Mouse (Mus musculus): Measurements from ENCODE around the gene Supt4a.

The Supt4a gene

DNA sequence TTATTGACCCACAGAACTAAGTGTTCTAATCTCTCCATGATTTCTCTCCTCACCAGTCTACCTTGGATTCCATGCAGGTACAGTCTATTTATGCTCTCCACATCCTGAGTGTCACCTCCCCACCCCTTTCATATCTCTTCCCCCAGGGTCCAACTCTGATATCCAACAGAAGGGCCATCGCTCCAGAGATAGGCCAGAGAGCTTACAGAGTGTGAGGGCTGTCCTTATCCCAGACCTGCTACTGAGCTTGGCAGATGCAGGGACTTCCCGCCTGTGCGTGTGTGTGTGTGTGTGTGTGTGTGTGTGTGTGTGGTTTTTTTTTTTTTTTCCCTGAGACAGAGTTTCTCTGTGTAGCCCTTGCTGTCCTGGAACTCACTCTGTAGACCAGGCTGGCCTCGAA is 31.4 kb downstream of the Supt4a start:
- no peak for DNase-seq (ENCODE audit: low spot score)

DNA sequence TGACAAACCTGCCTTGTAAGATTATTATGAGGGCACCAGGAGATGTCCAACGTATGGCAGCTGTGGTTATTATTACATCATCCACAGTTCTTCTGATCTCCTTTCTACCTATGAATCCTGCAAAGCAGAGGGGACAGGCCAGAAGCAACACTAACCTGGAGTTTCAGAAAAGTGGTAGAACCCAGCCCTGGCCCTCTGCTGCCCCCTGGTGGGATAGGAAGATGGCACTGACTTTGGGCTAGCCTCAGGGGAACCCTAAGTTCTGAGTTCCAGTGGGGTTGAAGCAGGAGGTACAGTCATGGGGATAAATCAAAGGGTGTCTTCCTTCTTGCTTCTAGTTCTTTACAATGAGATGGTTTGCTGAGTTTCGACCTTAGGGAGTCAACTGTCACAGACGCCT is 33.6 kb downstream of the Supt4a start:
- DNase-seq (ENCODE audit: low spot score): peak; percentile 64

DNA sequence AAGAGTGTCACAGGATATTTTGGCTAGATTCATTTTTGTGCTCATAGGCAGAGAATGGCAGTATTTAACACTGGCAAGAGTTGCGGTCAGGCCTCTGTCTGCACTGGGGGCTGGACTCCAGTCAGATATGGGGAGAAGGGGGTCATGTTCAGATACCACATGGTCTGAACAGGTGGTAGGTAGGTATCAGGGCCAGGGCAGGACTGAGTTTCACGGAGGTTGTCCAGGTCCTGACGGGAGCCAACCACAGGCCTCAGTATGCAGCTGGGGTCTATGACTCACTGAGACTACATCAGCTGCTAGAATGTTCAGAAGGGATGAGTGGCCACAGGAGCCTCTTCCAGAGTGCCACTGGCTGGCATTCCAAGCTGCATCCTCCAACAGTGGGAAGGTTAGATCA is 35.0 kb downstream of the Supt4a start:
- DNase-seq (ENCODE audit: low spot score): no peak

DNA sequence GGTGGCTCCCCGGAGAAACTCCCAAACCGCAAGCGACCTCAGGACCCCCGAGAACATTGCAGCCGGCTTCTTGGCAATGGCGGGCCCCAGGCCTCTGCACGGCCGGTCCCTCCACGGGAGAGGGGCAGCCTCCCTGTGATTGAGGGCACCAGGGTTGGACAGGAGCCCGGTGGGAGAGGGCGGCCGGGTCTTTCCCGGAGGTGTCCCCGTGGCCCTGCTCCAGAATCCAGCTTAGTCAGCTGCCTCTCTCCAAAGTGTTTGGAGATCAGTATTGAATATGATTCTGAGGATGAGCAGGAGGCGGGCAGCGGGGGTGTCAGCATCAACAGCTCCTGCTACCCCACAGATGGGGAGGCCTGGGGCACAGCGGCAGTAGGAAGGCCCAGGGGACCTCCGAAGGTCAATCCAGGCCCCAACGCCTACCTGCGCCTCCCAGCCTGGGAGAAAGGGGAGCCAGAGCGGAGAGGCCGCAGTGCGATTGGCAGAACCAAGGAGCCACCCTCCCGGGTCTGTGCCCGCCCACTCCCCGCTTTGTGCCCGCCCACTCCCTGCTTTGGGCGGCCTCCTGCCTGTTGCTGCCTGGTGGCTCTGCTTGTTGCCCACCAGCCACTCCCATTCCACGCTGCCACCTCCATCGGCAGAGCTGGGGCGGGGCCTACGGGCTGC is 40.9 kb downstream of the Supt4a start:
- DNase-seq (ENCODE audit: low spot score): peak; percentile 77

DNA sequence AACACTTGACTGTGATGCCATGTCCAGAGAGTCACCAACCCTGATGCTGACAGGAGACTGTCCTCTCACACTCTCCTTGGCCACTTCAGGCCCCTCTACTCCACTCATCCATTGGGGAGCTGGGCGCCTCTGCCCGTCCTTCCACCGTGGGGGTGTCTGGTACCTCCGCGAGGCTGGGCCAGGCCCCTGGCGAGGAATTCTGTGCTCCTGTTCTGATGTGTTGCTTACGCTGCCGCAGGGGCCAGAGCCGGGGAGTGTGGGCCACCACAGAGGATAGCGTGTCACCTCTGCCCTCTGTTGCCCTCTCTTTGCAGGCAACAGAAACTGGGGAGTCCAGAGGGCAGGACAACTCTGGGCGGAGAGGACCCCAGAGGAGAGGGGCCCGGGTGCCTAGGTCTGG is 41.6 kb downstream of the Supt4a start:
- no peak for DNase-seq (ENCODE audit: low spot score)

DNA sequence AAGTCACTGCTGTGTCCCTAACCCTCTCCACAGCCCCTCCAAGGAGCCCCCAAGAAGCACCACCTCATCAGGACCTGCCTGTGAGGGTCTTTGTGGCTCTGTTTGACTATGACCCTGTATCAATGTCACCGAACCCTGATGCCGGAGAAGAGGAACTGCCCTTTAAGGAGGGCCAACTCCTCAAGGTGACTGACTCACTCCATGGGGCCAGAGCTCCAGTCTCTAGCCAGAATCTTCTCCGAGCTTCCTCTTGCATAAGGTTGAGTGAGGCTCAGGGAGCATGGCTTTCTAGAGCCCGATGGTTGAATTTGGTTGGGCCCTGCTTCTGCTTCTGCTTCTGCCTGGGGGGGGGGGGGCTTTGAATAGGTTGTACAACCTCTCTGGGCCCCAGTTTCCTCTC is 42.0 kb downstream of the Supt4a start:
- DNase-seq (ENCODE audit: low spot score): no peak

DNA sequence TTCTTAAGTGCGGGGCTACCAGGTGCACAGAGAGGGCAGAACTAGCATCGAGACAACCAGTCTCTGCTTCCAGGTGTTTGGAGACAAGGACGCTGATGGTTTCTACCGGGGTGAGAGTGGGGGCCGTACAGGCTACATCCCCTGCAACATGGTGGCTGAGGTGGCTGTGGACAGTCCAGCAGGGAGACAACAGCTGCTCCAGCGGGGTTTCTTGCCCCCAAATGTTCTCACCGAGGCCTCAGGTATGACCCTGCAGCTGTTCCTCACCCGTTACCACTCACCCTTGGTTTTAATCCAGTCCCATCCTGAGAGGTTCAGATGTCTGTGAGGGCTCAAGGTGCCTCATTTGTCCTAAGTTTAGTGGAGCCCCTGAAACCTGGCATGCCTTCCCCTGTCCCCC is 42.8 kb downstream of the Supt4a start:
- no peak for DNase-seq (ENCODE audit: low spot score)

DNA sequence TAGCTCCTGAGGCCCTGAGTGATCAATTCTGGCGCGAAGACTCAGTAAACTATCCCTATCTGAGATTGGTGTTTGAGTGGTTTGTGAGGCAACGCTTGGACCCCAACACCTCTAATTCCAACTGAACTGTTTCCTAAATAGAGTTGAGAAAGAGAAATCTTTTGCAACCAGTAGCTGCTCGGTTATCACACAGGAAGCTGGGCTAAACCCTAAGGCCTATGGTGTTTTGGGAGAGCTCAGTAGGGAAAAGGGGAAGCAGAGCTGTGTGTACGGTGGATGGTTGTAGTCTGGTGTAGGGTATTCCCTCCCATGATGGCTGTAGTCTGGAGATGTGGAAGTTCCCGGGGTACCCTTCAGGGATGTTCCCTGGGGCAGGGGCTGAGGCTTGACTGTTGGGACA is 52.7 kb downstream of the Supt4a start:
- no peak for DNase-seq (ENCODE audit: low spot score)
